Mouse (Mus musculus) CH12.LX (cell line): ENCODE results near the gene Anp32e. TPM values are rescaled to one million over a fixed set of nuclear protein-coding genes. Genes with fewer than 3 reads are reported as not detected.
"Not testable (repeated sequence)": the region's sequence is repeated elsewhere in the genome, so short reads cannot be mapped to it uniquely, and the experiment has no call there.

Source experiments
- DNase-seq: peaks from one replicate; pipeline ENCODE4 v3.0.0-alpha.2; 2013; ENCODE audit errors: extremely low read depth
- H3K27ac ChIP-seq: 2 replicates; pipeline ENCODE4 v1.5.1; 2012; ENCODE audit warnings: low read depth, mild to moderate bottlenecking, control low read depth, moderate library complexity; ENCODE audit not compliant: insufficient read depth
- H3K27me3 ChIP-seq: replicated peaks from 2 replicates; pipeline ENCODE3; 2012; ENCODE audit warnings: inconsistent platforms
- H3K36me3 ChIP-seq, 2 experiments: replicated peaks in 1 of 2; 2 replicates each; pipeline versions ENCODE3 to v1.6.1; 2012; ENCODE audit warnings: inconsistent platforms in 1 of 2, low read length in 1 of 2, mild to moderate bottlenecking in 1 of 2, mixed read lengths in 1 of 2, moderate library complexity in 1 of 2; ENCODE audit not compliant: control insufficient read depth in 1 of 2, insufficient read depth in 1 of 2
- H3K4me1 ChIP-seq, 2 experiments: 2 replicates each; pipeline ENCODE4 v1.6.1; 2012; ENCODE audit warnings: inconsistent platforms in 1 of 2, moderate library complexity in 1 of 2; ENCODE audit not compliant: insufficient read depth in 2 of 2, control insufficient read depth in 1 of 2
- H3K4me2 ChIP-seq: 2 replicates; pipeline ENCODE4 v1.6.1; 2012; ENCODE audit warnings: low read depth, mild to moderate bottlenecking, control low read depth; ENCODE audit not compliant: poor library complexity, insufficient read depth, severe bottlenecking
- H3K4me3 ChIP-seq, 3 experiments: fragments of 150-350 bp in 1 of 3; sonication (generic) in 1 of 3; replicated peaks in 1 of 3; 2 replicates each; pipeline versions ENCODE3 to v1.5.1; 2011 to 2012; ENCODE audit warnings: low read depth in 2 of 3, low read length in 2 of 3, mild to moderate bottlenecking in 2 of 3, moderate library complexity in 2 of 3, control low read depth in 1 of 3, improper control_type of control experiment in 1 of 3, inconsistent platforms in 1 of 3, mixed read lengths in 1 of 3; ENCODE audit not compliant: poor library complexity in 1 of 3
- H3K79me2 ChIP-seq: replicated peaks from 2 replicates; pipeline ENCODE4 v1.6.1; 2012; ENCODE audit warnings: mild to moderate bottlenecking, moderate library complexity; ENCODE audit not compliant: control insufficient read depth, poor library complexity, insufficient read depth, severe bottlenecking; ENCODE audit errors: extremely low read depth
- H3K9ac ChIP-seq: 2 replicates; pipeline ENCODE4 v1.6.1; 2012; ENCODE audit warnings: low read depth, mild to moderate bottlenecking, control low read depth, moderate library complexity; ENCODE audit not compliant: insufficient read depth
- H3K9me3 ChIP-seq: replicated peaks from 2 replicates; pipeline ENCODE3; 2012; ENCODE audit warnings: low read length, inconsistent platforms, mixed read lengths
- BHLHE40 ChIP-seq: IDR thresholded peaks from 2 replicates; pipeline ENCODE4 v1.6.1; 2011; ENCODE audit warnings: mild to moderate bottlenecking, low read depth, low read length, improper control_type of control experiment
- CHD1 ChIP-seq: IDR thresholded peaks from 2 replicates; pipeline ENCODE4 v1.6.1; 2012; ENCODE audit warnings: low read depth, low read length, improper control_type of control experiment, inconsistent platforms
- CTCF ChIP-seq, 2 experiments: IDR thresholded peaks in 1 of 2; conservative IDR thresholded peaks in 1 of 2; 2 replicates each; pipeline ENCODE4 v1.5.1; 2011 to 2012; ENCODE audit warnings: low read depth in 2 of 2, low read length in 2 of 2, improper control_type of control experiment in 1 of 2, inconsistent platforms in 1 of 2, mild to moderate bottlenecking in 1 of 2, moderate library complexity in 1 of 2
- ELF1 ChIP-seq: IDR thresholded peaks from 2 replicates; pipeline ENCODE4 v1.6.1; 2014; ENCODE audit warnings: low read depth, mild to moderate bottlenecking, inconsistent platforms, low read length, improper control_type of control experiment
- IRF4 ChIP-seq: IDR thresholded peaks from 2 replicates; pipeline ENCODE4 v1.6.1; 2014; ENCODE audit warnings: low read depth, mild to moderate bottlenecking, inconsistent platforms, low read length, improper control_type of control experiment
- JUND ChIP-seq: conservative IDR thresholded peaks from 2 replicates; pipeline ENCODE4 v1.6.1; 2011; ENCODE audit warnings: low read depth, low read length, improper control_type of control experiment
- MXI1 ChIP-seq: IDR thresholded peaks from 2 replicates; pipeline ENCODE4 v1.6.1; 2011; ENCODE audit warnings: mild to moderate bottlenecking, low read depth, low read length, improper control_type of control experiment
- NELFE ChIP-seq: IDR thresholded peaks from 2 replicates; pipeline ENCODE4 v1.6.1; 2011; ENCODE audit warnings: low read depth, low read length, improper control_type of control experiment
- NRF1 ChIP-seq: IDR thresholded peaks from 2 replicates; pipeline ENCODE4 v1.6.1; 2014; ENCODE audit warnings: low read depth, mild to moderate bottlenecking, inconsistent platforms, low read length, improper control_type of control experiment, moderate library complexity
- USF1 ChIP-seq: IDR thresholded peaks from 2 replicates; pipeline ENCODE4 v1.6.1; 2014; ENCODE audit warnings: low read depth, mild to moderate bottlenecking, inconsistent platforms, low read length, improper control_type of control experiment
- ZKSCAN1 ChIP-seq: IDR thresholded peaks from 2 replicates; pipeline ENCODE4 v1.6.1; 2012; ENCODE audit warnings: low read depth, inconsistent platforms, low read length, improper control_type of control experiment, borderline replicate concordance
- ZMIZ1 ChIP-seq: IDR thresholded peaks from 2 replicates; pipeline ENCODE4 v1.6.1; 2012; ENCODE audit warnings: low read depth, mild to moderate bottlenecking, inconsistent platforms, low read length, improper control_type of control experiment
- dilution Hi-C: fragments of 300-500 bp; cut with MboI; formaldehyde crosslinking; loops from 2 replicates; pipeline ENCODE4 v1.14.3; 2020; ENCODE audit warnings: low sequenced_read_pairs; ENCODE audit not compliant: extremely low pct_unique_long_range_greater_than_20kb, extremely low pct_ligation_motif_present
- in situ Hi-C: fragments of 300-500 bp; cut with MboI; formaldehyde crosslinking; loops from 3 replicates; pipeline ENCODE4 v1.14.3; 2019; ENCODE audit warnings: low sequenced_read_pairs, low pct_ligation_motif_present, low pct_unique_long_range_greater_than_20kb, mixed read lengths
- polyA plus RNA-seq: library from polyadenylated mRNA; unstranded; fragments of >175 nt; gene quantifications from 2 replicates; pipeline ENCODE4 v1.2.1, GENCODE M21; 2012; ENCODE audit warnings: low read depth; ENCODE audit not compliant: insufficient read length
- total RNA-seq, 2 experiments: library from RNA; depleted of rRNA; stranded (reverse); fragments of 300-350 nt in 1 of 2; fragments of >200 nt in 1 of 2; gene quantifications; 2 replicates each; pipeline ENCODE4 v1.2.3; 2012 to 2014

Gene Anp32e
- total and polyA plus RNA-seq, 3 experiments: 74.2 to 439 (median 85.2) TPM

DNA sequence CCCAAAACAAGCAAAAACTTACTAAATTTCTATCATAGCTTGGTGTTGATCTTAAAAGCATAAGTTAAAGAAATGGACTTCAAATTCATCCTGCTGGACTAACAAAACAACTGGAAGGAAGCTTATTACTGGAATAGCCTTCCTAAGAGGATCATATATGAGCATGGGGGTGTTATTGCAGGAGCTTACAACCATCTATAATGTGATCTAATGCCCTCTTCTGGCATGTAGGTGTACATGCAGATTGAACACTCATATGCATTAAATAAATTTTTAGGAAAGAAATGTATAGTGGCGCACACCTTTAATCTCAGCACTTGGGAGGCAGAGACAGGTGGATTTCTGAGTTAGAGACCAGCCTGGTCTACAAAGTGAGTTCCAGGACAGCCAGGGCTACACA lies 30.8 kb downstream of the Anp32e start (continued):
- no peak for TF ChIP-seq ZMIZ1
- TF ChIP-seq JUND: no peak
- no peak for TF ChIP-seq NELFE
- TF ChIP-seq BHLHE40: no peak
- TF ChIP-seq MXI1: no peak
- no peak for TF ChIP-seq IRF4
- TF ChIP-seq ELF1: no peak
- TF ChIP-seq NRF1: no peak
- no peak for TF ChIP-seq ZKSCAN1
- TF ChIP-seq CHD1: no peak
- peak in 1 of 2 experiments; percentile 45; a peak in 2 of 4 replicates for TF ChIP-seq CTCF (conservative IDR thresholded peaks at IDR 0.05 in 1 of 2, IDR thresholded peaks at IDR 0.05 in 1 of 2; ENCODE audit: low read depth in 2 of 2, low read length in 2 of 2)
- TF ChIP-seq, all 38 proteins: peak for 4

GRCm38 (mm10) chr3:95962182-95962581 lies 33.1 kb downstream of the Anp32e start:
- DNase-seq, H3K27me3 ChIP-seq, dilution Hi-C loops, H3K9ac ChIP-seq, H3K36me3 ChIP-seq, H3K4me2 ChIP-seq, H3K27ac ChIP-seq, H3K9me3 ChIP-seq, H3K79me2 ChIP-seq, H3K4me3 ChIP-seq: not testable (repeated sequence)
- peaks cover 5 to 32% of the 10 kb centered on the region in 2 experiments for H3K4me1 ChIP-seq
- in situ Hi-C loops: loop anchor here (10.0 kb wide), 1 partner anchor 263 kb away; the partner anchor contains the start of genes Hist2h2ac and Hist2h2be

DNA sequence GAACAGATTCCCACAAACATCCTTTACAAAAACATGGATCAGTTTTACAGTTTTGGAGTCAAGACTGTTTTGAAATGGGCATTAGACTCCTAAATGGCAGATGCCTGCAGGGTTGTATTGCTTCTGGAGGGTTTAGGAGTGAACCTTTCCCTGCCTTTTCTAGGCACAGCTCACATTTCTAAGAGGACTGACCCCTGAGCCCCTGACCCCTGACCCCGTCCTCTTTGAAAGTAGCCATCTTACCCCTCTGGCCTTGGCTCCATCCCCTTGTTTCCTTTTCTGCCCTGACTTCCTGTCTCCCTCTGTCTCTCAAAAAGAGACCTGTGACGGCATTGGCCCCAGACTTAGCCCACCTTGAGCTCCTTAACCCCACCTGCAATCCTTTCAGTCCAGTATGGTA lies 34.2 kb downstream of the Anp32e start:
- no peak overlapping the region for H3K9ac ChIP-seq
- H3K4me3 ChIP-seq: no peak overlapping the region
- H3K4me1 ChIP-seq: peaks cover 5 to 29% of the 10 kb centered on the region in 2 experiments
- no peaks in the 10 kb centered on the region for H3K27me3 ChIP-seq
- H3K27ac ChIP-seq: no peak overlapping the region
- no peak for DNase-seq
- no peaks in the 10 kb centered on the region; the same call in 1 of the 2 replicates for H3K79me2 ChIP-seq
- H3K36me3 ChIP-seq: no peaks in the 10 kb centered on the region
- TF ChIP-seq USF1: no peak
- TF ChIP-seq NRF1: no peak
- no peaks in the 10 kb centered on the region for H3K9me3 ChIP-seq
- in situ Hi-C loops (loop anchor here (10.0 kb wide), 1 partner anchor 262 kb away; the partner anchor contains the start of genes Hist2h2ac and Hist2h2be), dilution Hi-C loops (no loop called here)
- H3K4me2 ChIP-seq: no peak overlapping the region
